Mouse (Mus musculus) forebrain, embryonic 15.5 days (tissue): ENCODE measurements around the gene Serpina10. TPM values are rescaled to one million over a fixed set of nuclear protein-coding genes. Genes with fewer than 3 reads are reported as not detected.
"Not testable (repeated sequence)": the region's sequence is repeated elsewhere in the genome, so short reads cannot be mapped to it uniquely, and the experiment has no call there.

Experiments
- ATAC-seq: fragments of 200-750 bp; cut with Nextera tagmentation; replicated peaks from 2 replicates; pipeline ENCODE4 v1.8.0; 2017; ENCODE audit warnings: mild to moderate bottlenecking, moderate TSS enrichment, moderate library complexity
- H3K27ac ChIP-seq: fragments of 300-500 bp; sonication (generic); replicated peaks from 2 replicates; pipeline ENCODE4 v1.5.1; 2015; ENCODE audit warnings: mild to moderate bottlenecking, inconsistent platforms
- H3K27me3 ChIP-seq: fragments of 300-500 bp; sonication (generic); 2 replicates; pipeline ENCODE4 v1.6.1; 2015; ENCODE audit warnings: inconsistent platforms
- H3K36me3 ChIP-seq: fragments of 300-500 bp; sonication (generic); 2 replicates; pipeline ENCODE4 v1.6.1; 2015; ENCODE audit warnings: mild to moderate bottlenecking, inconsistent platforms
- H3K4me1 ChIP-seq: fragments of 300-500 bp; sonication (generic); 2 replicates; pipeline ENCODE4 v1.6.1; 2015; ENCODE audit warnings: inconsistent platforms
- H3K4me2 ChIP-seq: fragments of 300-500 bp; sonication (generic); replicated peaks from 2 replicates; pipeline ENCODE4 v1.6.1; 2015; ENCODE audit warnings: mild to moderate bottlenecking, inconsistent platforms
- H3K4me3 ChIP-seq: fragments of 300-500 bp; sonication (generic); 2 replicates; pipeline ENCODE4 v1.5.1; 2015; ENCODE audit warnings: mild to moderate bottlenecking, inconsistent platforms
- H3K9ac ChIP-seq: fragments of 300-500 bp; sonication (generic); replicated peaks from 2 replicates; pipeline ENCODE4 v1.6.1; 2015; ENCODE audit warnings: mild to moderate bottlenecking, inconsistent platforms
- H3K9me3 ChIP-seq: fragments of 300-500 bp; sonication (generic); 2 replicates; pipeline ENCODE4 v1.6.1; 2016; ENCODE audit warnings: inconsistent platforms
- WGBS: fragments of 180-500 bp; shearing (Covaris S2); methylation state at CpG from one replicate; pipeline ENCODE4 v1.1.7; 2015; ENCODE audit warnings: mixed read lengths; 5-methylcytosine and 5-hydroxymethylcytosine counted together
- polyA plus RNA-seq: library from polyadenylated mRNA; unstranded; fragments of >200 nt; fragmentation: Nextera tagmentation; extraction: Ambion mirVana; gene quantifications from 2 replicates; pipeline ENCODE4 v1.2.1, GENCODE M21; 2015

Gene Serpina10
- polyA plus RNA-seq = 0.05 TPM in 1 of 2 replicates, not detected in the other

DNA sequence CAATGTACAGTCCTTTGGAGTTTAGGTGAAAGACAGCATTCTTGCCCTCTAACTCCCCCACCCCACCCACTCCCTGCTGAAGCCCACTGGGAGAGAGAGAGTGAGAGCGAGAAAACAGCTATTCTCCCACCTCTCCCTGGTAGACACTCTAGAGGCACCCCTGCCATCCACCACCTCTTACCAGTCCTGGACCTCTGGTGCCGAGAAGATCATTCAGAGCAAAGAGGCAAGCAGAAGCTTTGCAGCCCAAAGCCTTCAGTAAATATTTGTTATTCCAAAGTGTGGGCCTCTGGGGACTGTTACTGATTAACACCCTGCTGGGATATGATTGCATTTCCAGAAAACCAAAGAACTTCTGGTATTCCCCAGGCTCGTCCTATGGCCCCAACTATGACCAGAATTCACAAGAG, at the start of gene Serpina10:
Gene Serpina10 (minus strand): TSS at position 242 of the 410 bp plus-strand sequence.
- no peaks in the 10 kb centered on the region for H3K9me3 ChIP-seq
- no peak within 1 kb of the TSS for H3K4me2 ChIP-seq
- H3K36me3 ChIP-seq = no peaks in the 10 kb centered on the region
- H3K27ac ChIP-seq = no peak within 1 kb of the TSS
- no peaks in the 10 kb centered on the region for H3K27me3 ChIP-seq
- H3K4me1 ChIP-seq = no peaks in the 10 kb centered on the region
- no peak within 1 kb of the TSS for H3K9ac ChIP-seq
- ATAC-seq = no peak
- no peak within 1 kb of the TSS for H3K4me3 ChIP-seq
- WGBS = 73% methylated on average over 3 of the region's 3 CpGs

GRCm38 (mm10) chr12:103679853-103680252, 48.6 kb upstream of the Serpina10 start:
- H3K4me1 ChIP-seq, H3K36me3 ChIP-seq, H3K9ac ChIP-seq, ATAC-seq, H3K27ac ChIP-seq, H3K4me3 ChIP-seq, H3K27me3 ChIP-seq, H3K9me3 ChIP-seq, H3K4me2 ChIP-seq: not testable (repeated sequence)
- 92% methylated on average over 1 of the region's 1 CpGs for whole genome bisulfite sequencing

DNA sequence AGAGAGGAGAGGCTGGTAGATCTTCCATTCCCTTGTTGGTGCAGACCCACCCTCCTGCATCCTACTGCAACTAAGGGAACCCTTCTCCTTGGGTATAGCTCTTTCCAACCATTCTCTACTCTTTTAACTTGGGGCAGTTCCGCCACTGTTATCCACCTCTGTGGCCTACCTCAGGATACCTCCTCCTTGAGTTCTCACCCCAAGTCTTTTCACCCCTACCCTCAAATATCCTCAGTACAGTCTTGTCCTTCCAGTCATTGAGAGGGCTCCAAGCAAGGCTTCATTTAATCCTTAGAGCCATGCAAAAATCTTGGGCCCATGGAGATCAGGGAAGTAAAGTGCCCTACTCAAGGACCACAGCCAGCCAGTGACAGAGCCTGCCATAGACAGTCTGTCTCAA, 44.8 kb upstream of the Serpina10 start, which contains the start of gene Serpina16:
Gene Serpina16 (minus strand): TSS at position 101 of the 400 bp plus-strand sequence.
- Histone ChIP-seq H3K27me3 (no peaks in the 10 kb centered on the region), H3K9ac (no peak within 1 kb of the TSS), H3K4me2 (no peak within 1 kb of the TSS), H3K4me3 (no peak within 1 kb of the TSS), H3K36me3 (no peaks in the 10 kb centered on the region), H3K9me3 (no peaks in the 10 kb centered on the region), H3K27ac (no peak within 1 kb of the TSS), H3K4me1 (no peaks in the 10 kb centered on the region)
- no peak for ATAC-seq
- WGBS = 94% methylated on average over 1 of the region's 1 CpGs

DNA sequence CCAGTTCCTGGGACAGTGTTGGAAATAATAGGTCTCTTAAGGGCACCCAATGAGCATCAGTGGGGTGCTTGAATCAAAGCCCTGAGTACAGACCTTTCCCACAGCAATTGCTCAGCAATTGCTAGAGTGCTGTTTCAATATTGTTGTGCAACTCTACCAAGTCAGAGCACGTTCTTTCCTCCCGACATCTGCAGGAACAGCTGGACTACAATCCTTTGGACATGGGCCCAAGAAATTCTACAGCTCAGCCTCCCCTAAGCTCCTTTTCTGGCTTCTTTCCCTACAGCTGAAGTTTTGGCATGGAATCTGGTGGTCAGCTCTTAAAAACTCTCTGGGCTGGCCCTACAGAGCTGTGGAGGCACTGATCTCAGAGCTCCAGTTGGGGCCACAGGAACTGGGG, 41.9 kb upstream of the Serpina10 start:
- ATAC-seq = no peak
- 92% methylated on average over 2 of the region's 2 CpGs for WGBS
- H3K4me3 ChIP-seq = no peak overlapping the region
- no peaks in the 10 kb centered on the region for H3K36me3 ChIP-seq
- H3K27ac ChIP-seq = no peak overlapping the region
- no peaks in the 10 kb centered on the region for H3K27me3 ChIP-seq
- no peak overlapping the region for H3K4me2 ChIP-seq
- no peaks in the 10 kb centered on the region for H3K4me1 ChIP-seq
- no peak overlapping the region for H3K9ac ChIP-seq
- H3K9me3 ChIP-seq = no peaks in the 10 kb centered on the region

DNA sequence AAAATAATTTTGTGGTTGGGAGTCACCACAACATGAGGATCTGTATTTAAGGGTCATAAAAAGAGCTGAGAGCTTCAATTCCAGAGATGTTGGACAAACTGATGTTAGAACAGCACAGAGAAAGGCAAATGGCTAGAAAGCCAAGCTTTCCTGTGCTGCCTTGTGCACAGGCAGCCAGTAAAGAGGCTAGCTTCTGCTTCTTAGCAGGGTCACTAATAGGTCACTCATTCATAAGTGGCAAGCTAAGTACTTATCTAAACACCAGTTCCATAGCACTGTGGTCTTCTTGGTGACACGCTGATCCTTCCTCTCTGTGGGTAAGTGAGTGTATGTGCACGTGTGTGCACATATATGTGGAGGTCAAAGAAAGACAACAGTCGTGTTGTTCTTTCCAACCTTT, 40.2 kb upstream of the Serpina10 start:
- Histone ChIP-seq H3K36me3 (no peaks in the 10 kb centered on the region), H3K9me3 (no peaks in the 10 kb centered on the region), H3K4me2 (no peak overlapping the region), H3K27me3 (no peaks in the 10 kb centered on the region), H3K9ac (no peak overlapping the region), H3K27ac (no peak overlapping the region), H3K4me1 (no peaks in the 10 kb centered on the region), H3K4me3 (no peak overlapping the region)
- 76% methylated on average over 3 of the region's 3 CpGs for WGBS
- no peak for ATAC-seq

DNA sequence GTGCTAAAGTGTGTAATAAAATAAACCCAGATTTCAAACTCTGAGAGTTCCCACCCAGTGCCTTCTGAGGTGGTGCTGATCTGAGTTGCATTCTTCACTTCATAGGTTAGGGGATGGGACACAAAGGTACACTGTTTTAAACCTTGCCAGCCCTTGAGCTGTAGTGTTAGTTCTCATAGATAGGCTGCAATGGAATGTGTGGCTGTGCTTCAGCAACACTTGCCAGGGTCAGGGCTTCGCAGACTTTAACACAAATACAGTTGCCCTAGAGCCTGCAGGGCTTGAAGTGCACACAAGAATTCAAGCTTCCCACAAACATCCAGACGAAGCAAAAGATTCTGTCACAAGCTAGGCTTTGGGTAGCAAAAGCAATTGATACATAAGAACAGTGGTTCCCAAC, 39.7 kb upstream of the Serpina10 start:
- Histone ChIP-seq H3K4me2 (no peak overlapping the region), H3K27ac (no peak overlapping the region), H3K9me3 (no peaks in the 10 kb centered on the region), H3K4me1 (no peaks in the 10 kb centered on the region), H3K4me3 (no peak overlapping the region), H3K36me3 (no peaks in the 10 kb centered on the region), H3K9ac (no peak overlapping the region), H3K27me3 (no peaks in the 10 kb centered on the region)
- WGBS = 81% methylated on average over 2 of the region's 2 CpGs
- ATAC-seq = no peak

DNA sequence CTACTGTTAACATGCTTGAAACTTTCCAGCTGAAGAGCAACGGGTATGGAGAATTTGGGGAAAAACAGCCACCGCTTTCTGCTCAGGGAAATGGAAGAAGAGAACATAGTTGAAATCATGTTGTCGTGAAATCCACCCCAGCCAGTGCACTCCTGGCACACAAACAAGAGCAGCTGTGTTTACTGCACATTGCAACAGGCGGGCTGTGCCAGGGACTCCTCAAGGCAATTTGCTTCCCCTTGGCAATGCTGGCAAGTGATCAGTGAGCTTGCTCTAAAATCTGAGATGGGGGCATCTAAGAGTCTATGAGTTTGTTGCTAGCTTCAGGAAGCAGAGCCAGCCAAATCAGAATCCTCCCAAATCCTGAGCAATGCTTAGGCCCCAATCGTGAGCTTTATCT, 39.1 kb upstream of the Serpina10 start:
- no peak overlapping the region for H3K9ac ChIP-seq
- no peak overlapping the region for H3K4me3 ChIP-seq
- ATAC-seq = no peak
- H3K27me3 ChIP-seq = no peaks in the 10 kb centered on the region
- WGBS = 71% methylated on average over 5 of the region's 5 CpGs
- no peaks in the 10 kb centered on the region for H3K9me3 ChIP-seq
- H3K4me2 ChIP-seq = no peak overlapping the region
- H3K36me3 ChIP-seq = no peaks in the 10 kb centered on the region
- no peaks in the 10 kb centered on the region for H3K4me1 ChIP-seq
- no peak overlapping the region for H3K27ac ChIP-seq

DNA sequence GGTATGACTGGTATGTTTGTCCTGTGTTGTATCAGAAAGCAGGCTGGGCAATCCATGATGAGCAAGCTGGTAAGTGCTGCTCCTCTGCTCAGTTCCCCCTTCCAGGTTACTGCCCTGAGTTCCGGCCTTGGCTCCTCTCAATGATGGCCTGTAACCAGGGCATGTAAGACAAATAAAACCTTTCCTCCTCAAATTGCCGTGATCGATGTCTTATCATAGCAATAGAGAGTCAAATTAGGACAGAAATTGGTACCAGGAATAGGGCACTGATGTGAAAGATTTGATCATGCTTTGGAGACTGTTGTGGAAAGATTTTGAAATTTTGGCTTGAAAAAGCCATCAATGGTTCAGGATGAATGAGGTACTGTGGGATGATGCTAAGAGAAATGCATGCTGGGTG, 34.0 kb upstream of the Serpina10 start:
- Histone ChIP-seq H3K4me1 (no peaks in the 10 kb centered on the region), H3K9ac (no peak overlapping the region), H3K27ac (no peak overlapping the region), H3K27me3 (no peaks in the 10 kb centered on the region), H3K36me3 (no peaks in the 10 kb centered on the region), H3K4me2 (no peak overlapping the region), H3K4me3 (no peak overlapping the region), H3K9me3 (no peaks in the 10 kb centered on the region)
- 93% methylated on average over 3 of the region's 3 CpGs for WGBS
- no peak for ATAC-seq

DNA sequence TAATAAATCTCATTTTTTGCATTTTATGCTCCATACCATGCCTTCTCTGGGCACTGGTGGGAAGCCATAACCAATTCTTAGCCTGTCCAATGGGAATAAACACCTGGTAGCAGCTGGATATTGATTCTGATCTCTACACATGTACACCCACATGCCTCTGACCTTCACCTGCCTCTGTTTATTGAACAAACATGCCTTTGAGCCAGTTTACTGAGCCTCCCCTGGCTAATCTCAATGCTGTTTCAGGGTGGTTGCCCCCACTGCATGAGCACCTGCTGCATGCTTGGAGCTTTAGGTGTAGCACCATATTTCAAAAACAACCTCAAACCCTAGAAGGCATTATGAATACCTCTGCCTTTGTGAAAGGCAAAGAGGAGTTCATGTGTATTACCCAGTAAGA, 30.8 kb upstream of the Serpina10 start:
- H3K27ac ChIP-seq, H3K4me3 ChIP-seq, H3K9me3 ChIP-seq, H3K36me3 ChIP-seq, H3K27me3 ChIP-seq, H3K9ac ChIP-seq, H3K4me2 ChIP-seq, H3K4me1 ChIP-seq, ATAC-seq: not testable (repeated sequence)

GRCm38 (mm10) chr12:103660076-103660475, 28.8 kb upstream of the Serpina10 start:
- no peak for ATAC-seq
- no peaks in the 10 kb centered on the region for H3K36me3 ChIP-seq
- no peaks in the 10 kb centered on the region for H3K4me1 ChIP-seq
- H3K4me2 ChIP-seq = no peak overlapping the region
- WGBS = 91% methylated on average over 5 of the region's 5 CpGs
- H3K4me3 ChIP-seq = no peak overlapping the region
- H3K9me3 ChIP-seq = no peaks in the 10 kb centered on the region
- H3K27me3 ChIP-seq = no peaks in the 10 kb centered on the region
- no peak overlapping the region for H3K27ac ChIP-seq
- H3K9ac ChIP-seq = no peak overlapping the region

GRCm38 (mm10) chr12:103659171-103659570, 27.9 kb upstream of the Serpina10 start:
- no peak for ATAC-seq
- Histone ChIP-seq H3K36me3 (no peaks in the 10 kb centered on the region), H3K27ac (no peak overlapping the region), H3K4me2 (no peak overlapping the region), H3K9ac (no peak overlapping the region), H3K4me3 (no peak overlapping the region), H3K4me1 (no peaks in the 10 kb centered on the region), H3K27me3 (no peaks in the 10 kb centered on the region), H3K9me3 (no peaks in the 10 kb centered on the region)
- 83% methylated on average over 2 of the region's 2 CpGs for WGBS

- Histone ChIP-seq H3K27ac (no peak overlapping the region), H3K9ac (no peak overlapping the region), H3K4me2 (no peak overlapping the region), H3K36me3 (no peaks in the 10 kb centered on the region), H3K4me1 (no peaks in the 10 kb centered on the region), H3K9me3 (no peaks in the 10 kb centered on the region), H3K27me3 (no peaks in the 10 kb centered on the region), H3K4me3 (no peak overlapping the region)
- WGBS = 83% methylated on average over 10 of the region's 10 CpGs
- no peak for ATAC-seq
Measured at GRCm38 (mm10) chr12:103657991-103658390, 26.7 kb upstream of the Serpina10 start.

DNA sequence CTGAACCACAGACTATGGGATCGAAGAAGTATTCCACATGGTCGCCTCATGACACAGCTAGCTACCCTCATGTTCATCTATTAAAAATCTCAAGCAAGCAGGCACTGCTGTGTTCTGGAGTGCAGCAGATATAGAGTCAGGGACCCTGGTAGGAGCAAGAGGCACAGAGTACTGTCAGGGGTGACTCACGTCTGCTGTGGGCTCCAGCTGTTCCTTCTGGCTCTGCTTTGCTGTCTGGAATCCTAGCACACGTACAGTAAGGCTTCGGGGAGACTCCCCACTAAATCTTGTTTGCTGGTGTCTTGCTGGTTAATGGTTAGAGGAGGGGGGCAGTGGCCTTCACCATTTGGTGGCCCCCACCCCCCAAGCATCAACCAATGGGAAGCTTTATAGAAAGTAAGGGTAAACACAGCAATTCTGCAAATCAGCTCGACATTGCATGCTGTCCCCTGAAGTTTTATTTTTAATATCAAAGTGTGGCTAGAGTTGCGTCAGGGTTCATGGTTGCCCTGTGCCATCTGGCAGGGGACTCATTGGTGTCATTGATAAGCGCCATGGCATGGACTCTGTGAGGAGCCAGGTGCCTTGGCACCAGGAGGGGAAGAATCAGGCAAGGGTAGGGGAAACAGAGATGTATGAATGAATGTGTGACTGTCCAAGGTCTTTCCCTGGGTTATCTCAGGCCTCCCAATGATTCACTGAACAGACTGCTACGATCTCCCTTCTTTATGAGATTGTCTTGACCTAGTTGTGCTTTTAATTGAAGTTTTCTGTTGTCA, 25.8 kb upstream of the Serpina10 start, which contains the start of gene Serpina6:
Gene Serpina6 (minus strand): TSS at position 365 of the 779 bp plus-strand sequence.
- Histone ChIP-seq H3K9me3 (no peaks in the 10 kb centered on the region), H3K9ac (no peak within 1 kb of the TSS), H3K27me3 (no peaks in the 10 kb centered on the region), H3K4me2 (no peak within 1 kb of the TSS), H3K27ac (no peak within 1 kb of the TSS), H3K4me1 (no peaks in the 10 kb centered on the region), H3K4me3 (no peak within 1 kb of the TSS), H3K36me3 (no peaks in the 10 kb centered on the region)
- WGBS = 83% methylated on average over 9 of the region's 9 CpGs
- ATAC-seq = no peak
